Mouse (Mus musculus) forebrain, embryonic 12.5 days (tissue): Measurements from ENCODE around the gene Bri3bp. TPM values are rescaled to one million over a fixed set of nuclear protein-coding genes. Genes with fewer than 3 reads are reported as not detected.
"Not testable (repeated sequence)": the region's sequence is repeated elsewhere in the genome, so short reads cannot be mapped to it uniquely, and the experiment has no call there.

ENCODE experiments used
- ATAC-seq: fragments of 200-750 bp; cut with Nextera tagmentation; 2 replicates; pipeline ENCODE4 v1.8.0; 2017; ENCODE audit warnings: moderate TSS enrichment; ENCODE audit not compliant: low FRiP score
- H3K27ac ChIP-seq: fragments of 300-500 bp; sonication (generic); 2 replicates; pipeline ENCODE4 v1.5.1; 2016; ENCODE audit warnings: mild to moderate bottlenecking
- H3K27me3 ChIP-seq: fragments of 300-500 bp; sonication (generic); 2 replicates; pipeline ENCODE4 v1.6.1; 2016; ENCODE audit warnings: mild to moderate bottlenecking
- H3K36me3 ChIP-seq: fragments of 300-500 bp; sonication (generic); replicated peaks from 2 replicates; pipeline ENCODE4 v1.6.1; 2016; ENCODE audit warnings: mild to moderate bottlenecking
- H3K4me1 ChIP-seq: fragments of 300-500 bp; sonication (generic); 2 replicates; pipeline ENCODE4 v1.6.1; 2016
- H3K4me2 ChIP-seq: fragments of 300-500 bp; sonication (generic); 2 replicates; pipeline ENCODE4 v1.6.1; 2016; ENCODE audit warnings: mild to moderate bottlenecking, moderate library complexity
- H3K4me3 ChIP-seq: fragments of 300-500 bp; sonication (generic); replicated peaks from 2 replicates; pipeline ENCODE4 v1.5.1; 2016; ENCODE audit warnings: mild to moderate bottlenecking
- H3K9ac ChIP-seq: fragments of 300-500 bp; sonication (generic); 2 replicates; pipeline ENCODE4 v1.6.1; 2016; ENCODE audit warnings: mild to moderate bottlenecking
- H3K9me3 ChIP-seq: fragments of 300-500 bp; sonication (generic); 2 replicates; pipeline ENCODE4 v1.6.1; 2016
- WGBS: fragments of 180-500 bp; shearing (Covaris S2); methylation state at CpG from one replicate; pipeline ENCODE4 v1.1.7; 2016; 5-methylcytosine and 5-hydroxymethylcytosine counted together
- polyA plus RNA-seq: library from polyadenylated mRNA; unstranded; fragments of >200 nt; fragmentation: Nextera tagmentation; extraction: Ambion mirVana; gene quantifications from 2 replicates; pipeline ENCODE4 v1.2.1, GENCODE M21; 2016

The Bri3bp gene
- polyA plus RNA-seq, 1 experiment from 2014 or later: 43.0 TPM

DNA sequence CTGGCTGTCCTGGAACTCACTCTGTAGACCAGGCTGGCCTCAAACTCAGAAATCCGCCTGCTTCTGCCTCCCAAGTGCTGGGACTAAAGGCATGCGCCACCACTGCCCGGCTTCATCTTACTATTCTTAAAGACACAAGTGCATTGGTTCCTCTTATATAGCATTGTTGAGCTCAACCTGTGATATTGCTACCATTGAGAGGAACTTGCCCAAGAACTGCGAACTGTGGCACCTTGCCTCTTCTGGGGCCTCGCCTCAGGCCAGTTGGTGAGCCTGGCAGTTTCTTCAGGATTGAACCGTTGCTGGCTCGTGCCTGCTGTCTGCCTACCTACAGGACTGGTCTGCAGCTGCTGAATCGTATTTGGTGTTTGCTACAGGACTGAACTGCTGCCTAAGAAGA is 28.8 kb upstream of the Bri3bp start:
- WGBS: 88% methylated on average over 8 of the region's 8 CpGs
- not testable (repeated sequence) for H3K9me3 ChIP-seq, H3K4me2 ChIP-seq, H3K4me1 ChIP-seq, H3K27ac ChIP-seq, H3K4me3 ChIP-seq, ATAC-seq, H3K27me3 ChIP-seq, H3K9ac ChIP-seq
- H3K36me3 ChIP-seq: peaks cover 43% of the 10 kb centered on the region

DNA sequence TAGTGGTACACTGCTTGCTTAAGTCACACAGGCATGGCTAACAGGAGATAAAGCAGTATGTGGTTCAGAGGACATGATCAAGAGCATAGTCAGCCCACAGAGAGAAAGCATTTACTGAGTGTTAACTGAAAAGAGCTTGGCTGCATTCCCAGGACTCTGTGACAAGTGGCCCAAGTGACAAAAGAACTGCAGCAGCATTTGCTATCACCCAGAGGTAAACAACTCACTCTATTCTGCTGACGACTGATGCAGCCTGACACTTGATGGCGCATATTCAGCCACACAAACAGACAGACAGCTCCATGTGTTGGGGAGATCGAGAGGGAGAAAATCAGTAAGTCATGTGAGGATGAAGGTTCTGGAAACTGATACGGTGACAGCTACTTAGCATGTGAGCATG is 27.6 kb upstream of the Bri3bp start:
- no peaks in the 10 kb centered on the region for H3K27me3 ChIP-seq
- H3K27ac ChIP-seq: no peak overlapping the region
- no peak overlapping the region for H3K4me2 ChIP-seq
- WGBS: 68% methylated on average over 4 of the region's 4 CpGs
- no peak overlapping the region for H3K4me3 ChIP-seq
- H3K9ac ChIP-seq: no peak overlapping the region
- ATAC-seq: no peak
- peaks cover 4% of the 10 kb centered on the region for H3K4me1 ChIP-seq
- H3K36me3 ChIP-seq: peaks cover 55% of the 10 kb centered on the region
- H3K9me3 ChIP-seq: no peaks in the 10 kb centered on the region

DNA sequence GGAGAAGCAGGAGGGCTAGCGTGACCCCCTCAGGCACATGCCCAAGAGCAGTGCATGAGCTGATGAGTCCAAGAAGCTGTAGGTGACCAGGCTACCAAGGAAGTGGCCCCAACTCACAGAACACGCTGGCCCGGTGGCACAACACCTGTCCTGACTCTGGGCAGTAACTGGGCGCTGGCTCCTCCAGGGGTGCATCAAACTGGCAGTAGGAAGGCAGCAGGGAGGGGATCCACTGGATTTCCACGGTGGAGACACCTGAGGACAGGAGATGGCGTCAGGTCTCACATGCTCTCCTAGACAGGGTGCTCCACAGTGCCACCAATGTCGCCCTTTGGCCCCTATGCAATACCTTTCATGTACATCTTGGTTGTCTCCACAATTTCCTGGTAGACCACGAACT is 25.2 kb upstream of the Bri3bp start:
- ATAC-seq: no peak
- H3K9ac ChIP-seq: no peak overlapping the region
- H3K36me3 ChIP-seq: peaks cover 78% of the 10 kb centered on the region
- H3K27ac ChIP-seq: no peak overlapping the region
- H3K27me3 ChIP-seq: no peaks in the 10 kb centered on the region
- H3K4me1 ChIP-seq: no peaks in the 10 kb centered on the region
- WGBS: 91% methylated on average over 8 of the region's 8 CpGs
- H3K4me2 ChIP-seq: no peak overlapping the region
- H3K9me3 ChIP-seq: no peaks in the 10 kb centered on the region
- H3K4me3 ChIP-seq: no peak overlapping the region

DNA sequence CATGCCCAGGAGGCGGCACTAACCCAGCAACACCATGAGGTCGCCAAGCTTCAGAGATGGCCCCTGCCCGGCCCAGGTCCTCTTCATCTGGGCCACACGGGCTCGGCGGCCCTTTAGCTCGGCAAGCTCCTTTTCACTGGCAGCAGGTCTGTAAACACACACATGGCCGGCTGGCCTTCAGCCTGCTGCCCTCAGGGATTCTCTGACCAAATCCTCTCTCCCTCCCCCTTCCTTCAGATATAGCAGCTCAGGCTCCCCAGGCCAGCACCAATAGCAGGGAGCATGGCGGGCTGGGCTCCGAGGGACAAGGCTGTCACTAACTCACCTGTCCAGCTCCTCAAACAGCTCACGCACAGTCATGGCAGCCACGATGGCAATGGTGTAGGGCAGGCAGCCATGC is 22.7 kb upstream of the Bri3bp start:
- Histone ChIP-seq H3K9ac (no peak overlapping the region), H3K4me3 (no peak overlapping the region), H3K27ac (no peak overlapping the region), H3K4me1 (no peaks in the 10 kb centered on the region), H3K4me2 (no peak overlapping the region), H3K36me3 (peaks cover 98% of the 10 kb centered on the region), H3K9me3 (no peaks in the 10 kb centered on the region), H3K27me3 (no peaks in the 10 kb centered on the region)
- 94% methylated on average over 12 of the region's 12 CpGs for WGBS
- no peak for ATAC-seq

DNA sequence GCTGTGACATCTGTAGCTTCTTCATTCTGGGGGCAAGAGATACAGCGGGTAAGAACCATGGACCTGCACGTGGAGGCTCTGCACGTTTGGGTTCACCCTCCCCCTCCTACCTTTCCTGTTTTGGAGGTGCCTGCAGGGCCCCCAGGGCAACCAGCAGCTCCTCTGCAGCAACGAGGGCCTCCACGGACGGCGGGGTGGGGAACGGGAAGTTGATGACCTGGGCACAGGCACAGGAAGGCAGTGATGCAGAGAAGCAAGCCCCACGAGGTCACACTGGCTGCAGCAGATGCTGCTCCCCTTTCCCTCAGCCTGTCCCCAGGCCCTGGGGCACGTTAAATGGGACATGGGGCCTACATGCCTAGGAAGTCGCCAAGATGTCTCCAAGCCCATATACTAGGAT is 22.2 kb upstream of the Bri3bp start:
- 84% methylated on average over 11 of the region's 11 CpGs for WGBS
- Histone ChIP-seq H3K36me3 (peaks cover 98% of the 10 kb centered on the region), H3K4me3 (no peak overlapping the region), H3K27me3 (no peaks in the 10 kb centered on the region), H3K4me1 (no peaks in the 10 kb centered on the region), H3K9ac (no peak overlapping the region), H3K4me2 (no peak overlapping the region), H3K9me3 (no peaks in the 10 kb centered on the region), H3K27ac (no peak overlapping the region)
- ATAC-seq: no peak

DNA sequence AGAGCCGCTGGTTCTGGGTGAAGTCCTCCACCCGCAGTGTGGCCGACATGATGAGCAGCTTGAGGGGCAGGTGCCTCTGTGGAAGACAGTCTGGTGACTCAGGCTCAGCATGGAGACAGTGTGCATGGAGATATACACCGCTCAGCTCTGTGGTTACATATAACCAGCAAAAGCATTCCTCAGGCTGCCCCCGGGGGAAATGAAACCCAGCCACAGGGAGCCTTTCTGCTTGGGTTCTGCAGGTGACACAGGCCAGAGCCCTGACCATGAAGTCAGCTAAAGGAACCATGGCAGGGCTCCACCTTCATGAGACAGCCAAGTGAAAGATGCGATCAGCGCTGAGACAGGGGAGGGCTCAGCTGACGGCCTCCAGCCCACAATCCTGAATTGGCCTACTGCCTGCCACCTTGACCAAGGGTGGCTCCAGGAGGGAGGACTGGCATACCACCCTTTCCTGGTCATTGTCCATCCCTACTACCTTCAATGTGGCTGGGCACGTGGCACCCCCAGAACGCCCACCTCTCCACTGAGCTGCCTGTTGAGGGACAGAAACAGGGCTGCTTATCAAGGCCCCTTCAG is 15.6 kb upstream of the Bri3bp start:
- Histone ChIP-seq H3K9me3 (no peaks in the 10 kb centered on the region), H3K27ac (no peak overlapping the region), H3K4me1 (no peaks in the 10 kb centered on the region), H3K4me2 (no peak overlapping the region), H3K36me3 (peaks cover 100% of the 10 kb centered on the region), H3K27me3 (no peaks in the 10 kb centered on the region), H3K4me3 (no peak overlapping the region), H3K9ac (no peak overlapping the region)
- WGBS: 95% methylated on average over 10 of the region's 10 CpGs
- no peak for ATAC-seq

DNA sequence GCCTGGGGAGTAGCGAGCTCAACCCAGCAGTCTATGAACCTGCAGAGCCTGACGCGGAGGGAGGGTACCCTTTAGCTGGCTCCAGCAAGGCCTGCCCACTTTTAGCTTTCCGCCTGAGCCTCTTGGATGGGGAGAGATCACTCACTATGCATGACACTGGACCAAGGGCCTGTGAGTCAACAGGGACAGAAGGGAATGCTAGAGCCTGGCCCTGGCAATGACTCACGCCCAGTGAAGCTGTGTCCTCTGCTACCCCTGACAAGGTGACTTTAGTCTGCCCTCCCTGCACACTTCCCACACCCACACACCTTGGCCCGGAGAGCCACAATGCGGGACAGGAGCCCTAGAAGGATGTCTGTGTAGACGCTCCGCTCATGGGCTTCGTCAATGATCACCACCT is 15.0 kb upstream of the Bri3bp start:
- Histone ChIP-seq H3K4me2 (no peak overlapping the region), H3K4me3 (no peak overlapping the region), H3K9me3 (no peaks in the 10 kb centered on the region), H3K27me3 (no peaks in the 10 kb centered on the region), H3K36me3 (peaks cover 100% of the 10 kb centered on the region), H3K4me1 (no peaks in the 10 kb centered on the region), H3K27ac (no peak overlapping the region), H3K9ac (no peak overlapping the region)
- no peak for ATAC-seq
- 92% methylated on average over 10 of the region's 10 CpGs for WGBS

DNA sequence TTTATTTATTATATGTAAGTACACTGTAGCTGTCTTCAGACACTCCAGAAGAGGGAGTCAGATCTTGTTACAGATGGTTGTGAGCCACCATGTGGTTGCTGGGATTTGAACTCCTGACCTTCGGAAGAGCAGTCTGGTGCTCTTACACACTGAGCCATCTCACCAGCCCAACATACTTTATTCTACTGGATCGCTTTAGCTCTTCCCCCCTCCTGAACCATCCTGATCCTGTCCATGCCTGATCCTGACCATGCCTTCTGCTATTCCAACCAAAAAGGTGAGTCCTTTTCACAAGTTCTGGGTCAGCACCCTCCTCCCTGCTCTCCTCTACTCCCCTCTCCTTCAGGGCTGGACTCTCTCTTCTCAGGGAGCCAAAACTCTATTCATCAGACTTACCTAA is 9.0 kb upstream of the Bri3bp start:
- not testable (repeated sequence) for H3K27me3 ChIP-seq, ATAC-seq, H3K27ac ChIP-seq, H3K4me3 ChIP-seq, H3K9me3 ChIP-seq
- Histone ChIP-seq H3K9ac (0 out of 2 replicates have a peak overlapping the region, but pooled peaks have one; percentile 82), H3K4me2 (peak overlapping the region; percentile 86), H3K36me3 (peaks cover 46% of the 10 kb centered on the region), H3K4me1 (peaks cover 12% of the 10 kb centered on the region)
- WGBS: 92% methylated on average over 2 of the region's 2 CpGs

DNA sequence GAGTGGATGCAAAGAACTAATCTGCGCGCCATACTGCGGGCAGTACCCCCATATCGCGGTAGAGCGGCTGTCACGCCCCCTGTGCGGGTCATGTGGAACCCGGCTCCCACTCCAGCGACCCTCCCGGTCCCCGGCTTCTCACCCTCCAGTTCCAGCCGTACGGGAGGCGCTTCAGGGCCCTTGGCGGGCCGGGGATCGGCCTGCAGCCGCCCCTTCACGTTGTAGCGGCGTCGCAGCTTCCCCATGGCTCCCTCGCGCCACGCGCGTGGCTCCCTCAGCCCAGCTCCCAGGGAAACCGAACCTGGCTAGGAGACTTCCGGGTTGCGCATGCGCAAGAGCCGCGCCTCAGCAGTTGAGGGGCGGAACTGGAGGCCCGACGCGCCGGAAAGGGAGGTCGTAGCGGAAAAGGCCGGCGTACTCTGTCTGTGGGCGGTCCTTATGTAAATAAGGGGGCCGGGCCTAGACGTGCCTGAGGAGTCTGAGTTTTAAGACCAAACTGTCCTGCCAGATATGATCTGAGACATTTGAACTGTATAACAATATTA is 7.5 kb upstream of the Bri3bp start, which contains the start of gene Dhx37:
Gene Dhx37 (minus strand): TSS at position 329 of the 545 bp plus-strand sequence.
- WGBS: under 1% methylated on average over 46 of the region's 46 CpGs
- 0 out of 2 replicates have a peak, but pooled peaks cover 3% of the 10 kb centered on the region for H3K27me3 ChIP-seq

DNA sequence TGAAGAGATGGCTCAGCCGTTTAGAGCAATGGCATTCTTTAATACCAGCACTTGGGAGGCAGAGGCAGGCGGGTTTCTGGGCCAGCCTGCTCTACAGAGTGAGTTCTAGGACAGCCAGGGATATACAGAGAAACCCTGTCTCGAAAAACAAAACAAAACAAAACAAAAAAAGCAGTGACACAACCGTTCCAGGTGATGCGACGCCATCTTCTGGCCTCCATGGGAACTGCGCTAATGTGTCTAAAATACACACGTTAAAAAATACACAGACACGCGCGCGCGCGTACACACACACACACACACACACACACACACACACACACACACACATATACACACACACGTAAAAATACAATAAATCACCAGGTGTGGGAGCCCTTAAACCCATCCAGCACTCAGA is 7.0 kb upstream of the Bri3bp start:
- not testable (repeated sequence) for H3K9ac ChIP-seq, H3K27ac ChIP-seq, H3K27me3 ChIP-seq, ATAC-seq, H3K9me3 ChIP-seq
- peaks cover 12% of the 10 kb centered on the region for H3K4me1 ChIP-seq
- peaks cover 26% of the 10 kb centered on the region for H3K36me3 ChIP-seq
- WGBS: 60% methylated on average over 15 of the region's 15 CpGs
- H3K4me3 ChIP-seq: peak overlapping the region; percentile 77
- peak overlapping the region; percentile 86 for H3K4me2 ChIP-seq

More for the DNA sequence above, 7.5 kb upstream of the Bri3bp start, which contains the start of gene Dhx37:
- H3K36me3 ChIP-seq: peaks cover 31% of the 10 kb centered on the region
- peak within 1 kb of the TSS; percentile 86 for H3K4me2 ChIP-seq
- H3K9ac ChIP-seq: peak within 1 kb of the TSS; percentile 82
- peak within 1 kb of the TSS; percentile 77 for H3K4me3 ChIP-seq
- no peaks in the 10 kb centered on the region for H3K9me3 ChIP-seq
- H3K4me1 ChIP-seq: peaks cover 12% of the 10 kb centered on the region
- H3K27ac ChIP-seq: peak within 1 kb of the TSS; percentile 47; the same call in 1 of the 2 replicates
- peak; percentile 98 for ATAC-seq

DNA sequence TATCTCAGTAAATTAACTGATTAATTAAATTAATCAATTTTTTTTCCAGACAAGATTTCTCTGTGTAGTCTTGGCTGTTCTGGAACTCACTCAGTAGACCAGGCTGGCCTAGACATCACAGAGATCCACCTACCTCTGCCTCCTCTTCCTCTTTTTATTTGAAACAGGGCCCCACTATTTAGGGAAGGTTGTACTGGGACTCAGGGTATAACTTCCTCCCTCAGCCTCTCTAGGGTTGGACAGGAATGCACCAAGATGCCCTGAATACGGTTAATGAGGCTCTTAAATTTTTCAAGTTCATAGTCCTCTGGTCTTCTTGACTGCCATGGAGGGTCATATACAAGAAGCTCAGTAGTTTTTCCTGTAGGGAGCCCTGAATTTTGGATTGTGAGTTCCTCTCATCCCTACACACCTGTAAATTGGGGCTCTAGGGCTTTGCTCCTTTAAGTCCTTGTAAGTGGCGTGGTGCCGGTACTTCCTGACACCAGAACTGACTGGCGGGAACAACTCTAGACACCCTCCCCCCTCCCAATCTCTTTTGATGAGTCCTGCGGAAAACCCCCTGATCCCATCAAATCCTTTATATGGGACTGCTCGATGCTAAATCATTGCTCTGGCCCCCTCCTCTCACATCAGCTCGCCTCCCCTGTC is 660 bp upstream of the Bri3bp start:
- Histone ChIP-seq H3K4me3 (peak overlapping the region; percentile 93), H3K9ac (peak overlapping the region; percentile 81), H3K4me1 (peaks cover 16% of the 10 kb centered on the region), H3K4me2 (peak overlapping the region; percentile 79), H3K36me3 (peaks cover 7% of the 10 kb centered on the region), H3K27me3 (0 out of 2 replicates have a peak, but pooled peaks cover 3% of the 10 kb centered on the region), H3K27ac (0 out of 2 replicates have a peak overlapping the region, but pooled peaks have one; percentile 19), H3K9me3 (no peaks in the 10 kb centered on the region)
- 6% methylated on average over 7 of the region's 7 CpGs for WGBS
- ATAC-seq: no peak

DNA sequence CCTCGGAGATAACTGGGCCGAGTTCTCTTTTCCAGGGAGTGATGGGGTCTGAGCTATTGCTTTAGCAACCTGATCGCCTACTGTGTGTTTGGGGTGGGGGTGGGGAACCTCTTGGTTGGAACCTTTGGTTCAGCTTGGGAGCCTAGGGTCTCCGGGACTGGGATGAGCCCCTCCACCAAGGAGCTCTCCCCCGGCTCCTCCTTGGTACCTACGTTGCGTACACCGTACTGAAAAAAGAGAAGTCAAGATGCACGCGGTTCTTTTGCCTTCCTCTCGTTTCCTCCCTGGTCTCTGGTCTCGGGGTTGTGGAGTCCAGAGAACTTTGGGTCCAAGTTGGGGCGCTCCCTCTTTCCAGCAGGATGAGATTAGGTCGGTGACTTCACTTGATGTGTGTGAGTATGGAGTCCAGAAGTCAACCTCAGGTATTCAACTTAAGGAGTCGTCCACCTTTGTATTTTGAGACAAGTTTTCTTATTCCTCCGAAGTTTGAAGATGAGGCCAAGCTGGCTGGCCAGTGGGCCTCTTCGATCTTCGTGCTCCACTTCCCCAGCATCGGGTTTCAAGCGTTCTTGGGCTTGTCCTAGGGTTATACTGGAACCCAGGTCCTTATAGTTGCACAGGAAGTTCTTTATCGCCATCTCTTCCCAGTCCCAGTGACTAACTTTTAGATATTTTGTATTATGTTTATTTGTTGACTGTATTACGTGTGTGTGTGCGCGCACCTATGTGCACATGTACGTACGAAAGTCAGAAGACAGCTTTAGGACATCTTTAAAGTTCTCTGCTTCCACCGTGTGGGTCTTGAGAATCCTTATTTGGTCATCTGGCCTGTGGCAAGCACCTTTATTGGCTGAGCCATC is 998 bp downstream of the Bri3bp start:
- Histone ChIP-seq H3K4me1 (peaks cover 25% of the 10 kb centered on the region), H3K9ac (peak overlapping the region; percentile 81), H3K4me2 (peak overlapping the region; percentile 79), H3K36me3 (peaks cover 7% of the 10 kb centered on the region), H3K27me3 (0 out of 2 replicates have a peak, but pooled peaks cover 3% of the 10 kb centered on the region), H3K4me3 (peak overlapping the region; percentile 93), H3K27ac (peak overlapping the region; percentile 79), H3K9me3 (no peaks in the 10 kb centered on the region)
- no peak for ATAC-seq
- WGBS: 24% methylated on average over 27 of the region's 27 CpGs
